Mouse (Mus musculus) kidney, adult 2 months (tissue): Measurements from ENCODE around the gene Prr3. TPM values are rescaled to one million over a fixed set of nuclear protein-coding genes. Genes with fewer than 3 reads are reported as not detected.
A peak's percentile ranks its signal among the peaks of the same experiment; 100 is the strongest.

Source experiments
- DNase-seq: peaks from one replicate; pipeline ENCODE4 v3.0.0; 2021
- H3K27ac ChIP-seq: fragments of 200-500 bp; 2 replicates; pipeline ENCODE4 v1.5.1; 2012; ENCODE audit warnings: low read depth, low read length, control low read depth, inconsistent platforms; ENCODE audit not compliant: insufficient read depth
- H3K27me3 ChIP-seq: fragments of 200-500 bp; replicated peaks from 2 replicates; pipeline ENCODE4 v1.6.1; 2012; ENCODE audit warnings: mild to moderate bottlenecking, moderate library complexity, low read length, inconsistent platforms; ENCODE audit not compliant: control insufficient read depth, insufficient read depth
- H3K36me3 ChIP-seq: fragments of 200-500 bp; 2 replicates; pipeline ENCODE4 v1.6.1; 2012; ENCODE audit warnings: mild to moderate bottlenecking, moderate library complexity, low read length, inconsistent platforms; ENCODE audit not compliant: control insufficient read depth, insufficient read depth
- H3K4me1 ChIP-seq: fragments of 200-500 bp; 2 replicates; pipeline ENCODE4 v1.6.1; 2011; ENCODE audit warnings: low read length; ENCODE audit not compliant: control insufficient read depth, insufficient read depth
- H3K4me3 ChIP-seq: fragments of 200-500 bp; 2 replicates; pipeline ENCODE4 v1.5.1; 2011; ENCODE audit warnings: mild to moderate bottlenecking, low read depth, low read length, control low read depth; ENCODE audit not compliant: insufficient read depth
- CTCF ChIP-seq: fragments of 200-500 bp; conservative IDR thresholded peaks from 2 replicates; pipeline ENCODE4 v1.5.1; 2011; ENCODE audit warnings: low read depth, mild to moderate bottlenecking, control low read depth, low read length, moderate library complexity, mixed read lengths; ENCODE audit not compliant: insufficient read depth, insufficient read length
- POLR2A ChIP-seq: fragments of 200-500 bp; IDR thresholded peaks from one replicate; pipeline ENCODE4 v1.6.1; 2011; ENCODE audit warnings: low read depth, low read length, control low read depth
- WGBS: fragments of 180-500 bp; shearing (Covaris S2); methylation state at CpG from one replicate; pipeline ENCODE4 v1.1.7; 2018; 5-methylcytosine and 5-hydroxymethylcytosine counted together
- polyA plus RNA-seq: library from polyadenylated mRNA; depleted of rRNA; stranded (reverse); fragments of >200 nt; gene quantifications from 2 replicates; pipeline ENCODE4 v1.2.3, GENCODE M21; 2012; rRNA removed

Gene Prr3
- polyA plus RNA-seq = 18.5 and 19.0 TPM in 2 replicates

DNA sequence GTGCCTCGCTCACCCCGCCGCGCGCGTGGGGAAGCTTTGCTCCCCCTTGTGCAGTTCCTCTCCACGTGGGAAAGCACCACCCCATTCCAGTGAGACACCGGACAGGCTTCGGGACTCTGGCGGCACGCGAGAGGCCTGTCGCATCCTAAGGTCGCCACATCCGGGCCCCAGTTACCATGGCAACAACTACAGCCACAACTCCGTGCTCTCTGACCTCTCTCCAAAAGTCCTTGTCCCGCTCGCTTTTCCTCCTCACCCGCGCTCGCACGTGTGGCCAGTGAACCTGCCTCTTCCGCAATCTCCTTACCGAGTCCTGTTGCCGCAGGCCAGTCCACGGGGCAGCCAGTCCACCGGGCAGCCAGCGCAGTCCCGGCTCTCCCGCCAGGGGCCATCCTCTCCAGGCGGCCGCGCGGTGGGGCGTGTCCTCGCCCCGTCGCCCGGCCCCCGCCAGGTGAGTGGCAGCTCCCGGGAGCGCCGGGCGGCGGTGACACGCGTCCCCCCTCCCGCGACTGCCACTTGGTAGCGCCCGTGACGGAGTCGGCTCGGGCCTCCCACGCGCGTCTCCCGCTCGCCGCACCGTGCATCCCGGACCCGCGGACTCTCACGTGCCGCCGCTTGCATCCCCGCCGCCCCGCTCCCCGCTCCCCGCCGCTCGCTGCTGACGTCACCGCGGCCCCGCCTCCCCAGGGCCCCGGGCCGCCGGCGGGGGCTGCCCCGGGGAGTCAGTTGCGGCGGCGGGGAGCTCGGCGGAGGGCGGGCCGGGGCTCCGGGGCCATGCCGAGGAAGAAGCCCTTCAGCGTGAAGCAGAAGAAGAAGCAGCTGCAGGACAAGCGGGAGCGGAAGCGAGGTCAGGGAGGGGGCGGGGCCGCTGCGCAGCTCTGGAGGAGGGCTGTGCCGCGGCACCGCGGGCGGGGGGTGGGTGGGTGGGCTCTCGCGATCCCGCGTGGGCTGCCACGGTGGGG, at the start of gene Prr3, which contains the start of gene Gnl1:
TSS of gene Prr3 (minus strand) at position 836 of the 962 bp plus-strand sequence.
TSS of gene Gnl1 (plus strand) at position 451 of the 962 bp plus-strand sequence.
- H3K36me3 ChIP-seq = no peaks in the 10 kb centered on the region
- peak within 1 kb of the TSS; percentile 72 for H3K4me3 ChIP-seq
- peak; percentile 96 for DNase-seq
- under 1% methylated on average over 103 of the region's 109 CpGs for WGBS
- TF ChIP-seq POLR2A (no peak), CTCF (no peak)
- H3K27me3 ChIP-seq = no peaks in the 10 kb centered on the region
- peaks cover 9% of the 10 kb centered on the region; the same call in 1 of the 2 replicates for H3K4me1 ChIP-seq
- peak within 1 kb of the TSS; percentile 72 for H3K27ac ChIP-seq

DNA sequence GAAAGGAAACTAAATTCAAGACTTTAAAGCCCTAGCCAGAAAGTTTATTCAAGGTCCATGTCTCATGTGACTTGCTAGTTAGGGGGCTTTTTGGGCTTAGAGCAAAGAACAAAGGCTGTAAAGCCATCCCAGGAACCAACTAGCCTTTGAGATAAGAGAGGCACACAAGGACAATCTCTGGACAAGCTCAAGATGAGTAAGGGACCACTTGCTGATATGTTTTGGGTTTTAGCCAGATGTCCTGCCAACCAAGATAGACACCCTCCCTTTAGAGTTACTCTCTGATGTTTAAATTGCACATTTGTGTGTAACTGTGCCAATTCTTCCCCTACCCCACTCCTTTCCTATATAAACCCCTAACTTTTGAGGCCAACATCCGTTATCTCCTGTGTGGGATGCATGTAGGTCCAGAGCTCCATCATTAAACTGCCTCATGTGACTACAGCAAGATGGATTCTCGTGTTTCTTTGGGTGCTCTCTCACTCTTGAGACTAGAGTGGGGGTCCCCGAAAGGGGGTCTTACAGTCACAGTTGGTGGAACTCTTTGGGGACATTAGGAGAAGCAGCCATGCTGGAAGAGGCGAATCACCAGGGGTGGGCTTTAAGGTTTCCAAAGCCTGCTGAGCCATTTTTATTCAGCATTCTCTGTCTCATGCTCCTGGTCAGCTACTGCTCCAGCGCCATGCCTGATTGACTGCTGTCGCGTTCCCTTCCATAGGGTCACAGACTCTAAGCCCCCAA, 49.0 kb upstream of the Prr3 start:
- 79% methylated on average over 7 of the region's 7 CpGs for WGBS
- Histone ChIP-seq H3K36me3 (no peaks in the 10 kb centered on the region), H3K27me3 (no peaks in the 10 kb centered on the region)

DNA sequence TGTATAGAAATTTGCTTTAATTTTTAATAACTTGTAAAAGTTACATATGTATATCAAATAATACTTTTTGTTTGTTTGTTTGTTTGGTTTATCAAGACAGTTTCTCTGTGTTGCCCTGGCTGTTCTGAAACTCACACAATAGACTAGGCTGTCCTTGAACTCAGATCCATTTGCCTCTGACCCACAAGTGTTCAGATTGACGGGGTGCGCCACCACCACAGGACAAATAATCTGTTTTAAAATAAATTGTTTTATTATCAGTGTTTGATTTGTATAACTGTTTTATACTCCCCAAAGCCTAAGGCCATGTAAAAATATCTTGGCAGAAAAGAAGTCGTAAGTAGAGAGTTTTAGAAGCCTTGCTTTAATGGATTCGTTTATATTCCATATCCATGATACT, 47.6 kb upstream of the Prr3 start:
- WGBS = 88% methylated on average over 4 of the region's 4 CpGs
- Histone ChIP-seq H3K27me3 (no peaks in the 10 kb centered on the region), H3K27ac (no peak overlapping the region), H3K4me3 (no peak overlapping the region), H3K4me1 (no peaks in the 10 kb centered on the region), H3K36me3 (no peaks in the 10 kb centered on the region)
- TF ChIP-seq CTCF = no peak
- TF ChIP-seq POLR2A = no peak
- no peak for DNase-seq

More for the DNA sequence above, 49.0 kb upstream of the Prr3 start:
- Histone ChIP-seq H3K4me1 (no peaks in the 10 kb centered on the region), H3K27ac (no peak overlapping the region), H3K4me3 (no peak overlapping the region)
- DNase-seq = no peak
- TF ChIP-seq POLR2A = no peak
- no peak for TF ChIP-seq CTCF

DNA sequence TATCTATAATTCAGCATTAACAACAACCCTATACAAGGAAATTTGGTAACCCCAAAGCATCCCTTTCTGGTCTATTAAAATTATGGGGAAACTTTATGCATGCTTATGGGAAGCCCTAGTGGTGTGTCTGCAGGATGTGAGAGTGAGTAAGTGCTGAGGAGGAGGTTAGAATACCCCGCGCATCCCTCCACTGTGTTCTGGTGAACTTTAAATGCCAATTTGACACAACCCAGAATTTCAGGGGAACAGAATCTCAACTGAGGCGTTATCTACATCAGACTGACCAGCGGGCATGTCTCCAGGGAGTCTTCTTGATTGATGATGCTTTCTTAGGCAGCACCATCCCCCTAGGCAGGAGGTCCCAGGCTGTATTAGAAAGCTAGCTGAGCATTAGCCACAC, 45.9 kb upstream of the Prr3 start:
- DNase-seq = no peak
- H3K36me3 ChIP-seq = no peaks in the 10 kb centered on the region
- no peak overlapping the region for H3K4me3 ChIP-seq
- 72% methylated on average over 4 of the region's 4 CpGs for WGBS
- no peak overlapping the region for H3K27ac ChIP-seq
- TF ChIP-seq POLR2A = no peak
- TF ChIP-seq CTCF = no peak
- H3K4me1 ChIP-seq = no peaks in the 10 kb centered on the region; the same call in 1 of the 2 replicates
- no peaks in the 10 kb centered on the region for H3K27me3 ChIP-seq

DNA sequence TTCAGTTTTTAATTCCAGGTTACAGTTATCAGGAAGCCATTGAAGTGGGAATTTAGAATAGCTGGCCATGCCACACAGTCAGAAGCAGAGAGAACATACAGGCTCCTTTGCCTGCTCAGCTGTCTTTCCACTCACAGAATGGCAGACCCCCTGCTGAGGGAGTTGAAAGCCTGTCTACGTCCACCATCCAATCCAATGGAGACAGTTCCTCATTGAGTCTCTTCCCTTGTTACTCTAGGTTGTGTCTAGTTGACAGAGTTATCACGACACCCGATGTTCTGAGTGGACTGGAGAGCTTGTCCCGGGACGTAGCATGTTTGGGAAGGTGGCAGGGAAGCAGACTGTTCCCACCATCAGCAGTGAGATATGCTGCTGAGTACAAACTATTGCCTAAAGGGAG, 45.2 kb upstream of the Prr3 start:
- Histone ChIP-seq H3K4me3 (no peak overlapping the region), H3K27ac (no peak overlapping the region)
- 84% methylated on average over 5 of the region's 5 CpGs for WGBS

DNA sequence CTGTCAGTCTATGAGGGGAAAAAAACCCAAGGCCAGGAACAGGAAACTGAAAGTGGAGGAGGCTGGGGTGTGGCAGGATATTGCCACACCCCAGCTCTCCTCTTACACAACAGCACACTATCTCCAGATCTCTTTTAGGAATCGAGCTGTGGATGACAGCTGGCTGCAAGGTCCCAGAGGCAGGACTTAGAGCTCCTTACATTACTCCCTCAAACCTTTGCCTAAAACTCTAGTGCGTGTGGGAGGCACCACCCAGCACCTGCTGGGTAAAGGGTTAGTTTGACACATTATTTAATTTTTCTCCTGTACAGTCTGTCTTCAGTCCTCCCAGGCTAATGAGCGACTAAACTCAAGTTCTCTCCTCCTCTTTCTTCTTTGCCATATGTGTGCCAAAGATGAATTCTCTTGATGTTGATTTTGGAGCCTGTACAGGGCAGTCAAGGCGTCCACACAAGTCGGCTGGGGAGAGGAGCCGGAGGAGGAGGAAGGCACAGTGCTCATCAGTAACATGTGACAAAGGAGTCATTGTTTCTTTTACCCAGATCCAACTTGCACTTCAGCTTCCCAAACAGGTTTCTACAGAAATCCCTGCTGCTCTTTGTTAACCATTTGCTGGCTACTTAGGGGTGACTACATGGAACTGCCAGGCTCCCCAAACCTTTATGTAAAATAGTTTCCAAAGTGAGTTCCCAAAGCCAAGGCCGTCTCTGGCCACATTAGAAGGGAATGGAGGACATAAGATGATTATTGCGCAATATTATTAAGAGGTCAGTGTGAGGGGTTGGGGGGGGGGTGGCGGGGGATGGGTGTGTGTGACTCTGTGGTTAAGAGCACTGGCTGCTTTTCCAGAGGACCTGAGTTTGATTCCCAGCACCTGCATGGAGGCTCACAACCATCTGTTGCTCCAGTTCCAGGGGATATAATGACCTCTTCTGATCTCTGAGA, 43.9 kb upstream of the Prr3 start:
- peak overlapping the region; percentile 71 for H3K27ac ChIP-seq
- no peaks in the 10 kb centered on the region; the same call in 1 of the 2 replicates for H3K4me1 ChIP-seq
- TF ChIP-seq CTCF (no peak), POLR2A (no peak)
- DNase-seq = peak; percentile 73
- H3K36me3 ChIP-seq = no peaks in the 10 kb centered on the region
- 43% methylated on average over 9 of the region's 9 CpGs for WGBS
- no peaks in the 10 kb centered on the region for H3K27me3 ChIP-seq
- H3K4me3 ChIP-seq = no peak overlapping the region

More for the DNA sequence above, 45.2 kb upstream of the Prr3 start:
- no peak for DNase-seq
- TF ChIP-seq CTCF (no peak), POLR2A (no peak)
- no peaks in the 10 kb centered on the region for H3K36me3 ChIP-seq
- H3K4me1 ChIP-seq = no peaks in the 10 kb centered on the region; the same call in 1 of the 2 replicates
- no peaks in the 10 kb centered on the region for H3K27me3 ChIP-seq
